Mouse (Mus musculus) G1E (cell line): ENCODE measurements around the gene Rps6ka4. TPM values are rescaled to one million over a fixed set of nuclear protein-coding genes. Genes with fewer than 3 reads are reported as not detected.

Experiments used
- ATAC-seq: 2 replicates; pipeline ENCODE4 v1.8.0; 2016; ENCODE audit warnings: mild to moderate bottlenecking; ENCODE audit not compliant: insufficient number of reproducible peaks, poor library complexity, low FRiP score, severe bottlenecking; ENCODE audit errors: extremely low read depth
- DNase-seq: peaks from one replicate; pipeline ENCODE4 v3.0.0; 2012; ENCODE audit warnings: low spot score
- H3K27me3 ChIP-seq: 2 replicates; pipeline ENCODE4 v1.6.1; 2012; ENCODE audit warnings: mild to moderate bottlenecking, low read length, inconsistent platforms; ENCODE audit not compliant: insufficient read depth
- H3K36me3 ChIP-seq: replicated peaks from 2 replicates; pipeline ENCODE3; 2012; ENCODE audit warnings: mild to moderate bottlenecking, inconsistent platforms
- H3K4me1 ChIP-seq: 2 replicates; pipeline ENCODE4 v1.6.1; 2012; ENCODE audit warnings: low read depth, low read length, inconsistent platforms, mixed read lengths; ENCODE audit not compliant: insufficient read depth
- H3K4me3 ChIP-seq: 2 replicates; pipeline ENCODE4 v1.5.1; 2012; ENCODE audit warnings: low read depth, mild to moderate bottlenecking, inconsistent platforms, low read length, moderate library complexity, mixed read lengths
- H3K9me3 ChIP-seq: replicated peaks from 2 replicates; pipeline ENCODE4 v1.6.1; 2012; ENCODE audit warnings: inconsistent platforms
- CTCF ChIP-seq: IDR thresholded peaks from 2 replicates; pipeline ENCODE4 v1.5.1; 2012; ENCODE audit warnings: low read depth, low read length, inconsistent platforms, mixed read lengths
- GATA1 ChIP-seq: IDR thresholded peaks from 2 replicates; pipeline ENCODE4 v1.6.1; 2012; ENCODE audit warnings: borderline replicate concordance, low read length, inconsistent platforms, mixed read lengths
- GATA2 ChIP-seq: IDR thresholded peaks from 2 replicates; pipeline ENCODE4 v1.6.1; 2012; ENCODE audit warnings: low read depth, low read length, inconsistent platforms, borderline replicate concordance
- POLR2AphosphoS5 ChIP-seq: IDR thresholded peaks from 2 replicates; pipeline ENCODE4 v1.6.1; 2012; ENCODE audit warnings: low read depth, low read length, inconsistent platforms; ENCODE audit not compliant: insufficient replicate concordance
- TAL1 ChIP-seq: conservative IDR thresholded peaks from 2 replicates; pipeline ENCODE4 v1.6.1; 2012; ENCODE audit warnings: low read depth, low read length, inconsistent platforms, mixed read lengths
- polyA plus RNA-seq: library from polyadenylated mRNA; stranded (reverse); fragments of >175 nt; gene quantifications from 2 replicates; pipeline ENCODE4 v1.2.3, GENCODE M21; 2012
- total RNA-seq, 2 experiments: library from RNA; stranded (forward) in 1 of 2; stranded (reverse) in 1 of 2; fragments of 200-1000 nt in 1 of 2; fragments of >200 nt in 1 of 2; fragmentation: Nextera tagmentation in 1 of 2; gene quantifications; 2 replicates each; pipeline ENCODE4 v1.2.3; 2014 to 2017

Gene Rps6ka4
- total and polyA plus RNA-seq, 3 experiments = 7.2 to 29.5 (median 9.6) TPM

- DNase-seq = no peak
- H3K4me3 ChIP-seq = no peak overlapping the region
- H3K4me1 ChIP-seq = peaks cover 7% of the 10 kb centered on the region
- H3K27me3 ChIP-seq = peaks cover 11% of the 10 kb centered on the region; the same call in 1 of the 2 replicates
- TF ChIP-seq TAL1 (no peak), CTCF (no peak), GATA1 (no peak), GATA2 (no peak), POLR2AphosphoS5 (no peak)
- no peak for ATAC-seq
- peaks cover 5% of the 10 kb centered on the region; the same call in 1 of the 2 replicates for H3K9me3 ChIP-seq
- no peaks in the 10 kb centered on the region for H3K36me3 ChIP-seq
These were observed 26.1 kb downstream of the Rps6ka4 start for GRCm38 (mm10) chr19:6814366-6814765.

Other genes with a start within 250 kb of the Rps6ka4 start
- gene Ccdc88b, start 17.6 kb upstream of the Rps6ka4 start, total RNA-seq (2014; fragmentation: Nextera tagmentation) = 14.6 and 18.8 TPM in 2 replicates
- 54.3 and 65.7 TPM in 2 replicates for gene Ccdc88b, start 17.6 kb upstream of the Rps6ka4 start, total RNA-seq (2017)
- gene Ccdc88b, start 17.6 kb upstream of the Rps6ka4 start, polyA plus RNA-seq = 102 and 124 TPM in 2 replicates
- 191 and 244 TPM in 2 replicates for gene Trmt112, start 69.1 kb upstream of the Rps6ka4 start, total RNA-seq (2014; fragmentation: Nextera tagmentation)
- gene Trmt112, start 69.1 kb upstream of the Rps6ka4 start, total RNA-seq (2017) = 286 and 298 TPM in 2 replicates
- gene Trmt112, start 69.1 kb upstream of the Rps6ka4 start, polyA plus RNA-seq = 261 and 287 TPM in 2 replicates
- gene Prdx5, start 69.5 kb upstream of the Rps6ka4 start, total RNA-seq (2014; fragmentation: Nextera tagmentation) = 53.7 and 59.2 TPM in 2 replicates
- 210 and 225 TPM in 2 replicates for gene Prdx5, start 69.5 kb upstream of the Rps6ka4 start, total RNA-seq (2017)
- gene Prdx5, start 69.5 kb upstream of the Rps6ka4 start, polyA plus RNA-seq = 208 and 211 TPM in 2 replicates
- 10.0 and 17.9 TPM in 2 replicates for gene Esrra, start 81.2 kb upstream of the Rps6ka4 start, total RNA-seq (2014; fragmentation: Nextera tagmentation)
- 21.1 and 25.6 TPM in 2 replicates for gene Esrra, start 81.2 kb upstream of the Rps6ka4 start, total RNA-seq (2017)
- 42.6 and 46.9 TPM in 2 replicates for gene Esrra, start 81.2 kb upstream of the Rps6ka4 start, polyA plus RNA-seq
- not detected in 2 replicates for gene Catsperz, start 84.7 kb upstream of the Rps6ka4 start, total RNA-seq (2014; fragmentation: Nextera tagmentation)
- gene Catsperz, start 84.7 kb upstream of the Rps6ka4 start, total RNA-seq (2017) = 0.11 TPM in 1 of 2 replicates, not detected in the other
- gene Catsperz, start 84.7 kb upstream of the Rps6ka4 start, polyA plus RNA-seq = not detected in 2 replicates
- not detected in 2 replicates for gene Kcnk4, start 93.9 kb upstream of the Rps6ka4 start, total RNA-seq (2014; fragmentation: Nextera tagmentation)
- gene Kcnk4, start 93.9 kb upstream of the Rps6ka4 start, total RNA-seq (2017) = 0.23 TPM in 1 of 2 replicates, not detected in the other
- 0.05 TPM in 1 of 2 replicates, not detected in the other for gene Kcnk4, start 93.9 kb upstream of the Rps6ka4 start, polyA plus RNA-seq
- 12.6 and 19.1 TPM in 2 replicates for gene Bad, start 101.2 kb upstream of the Rps6ka4 start, total RNA-seq (2014; fragmentation: Nextera tagmentation)
- 50.7 and 62.7 TPM in 2 replicates for gene Bad, start 101.2 kb upstream of the Rps6ka4 start, total RNA-seq (2017)
- gene Bad, start 101.2 kb upstream of the Rps6ka4 start, polyA plus RNA-seq = 51.9 and 52.0 TPM in 2 replicates
- gene Gpr137, start 101.8 kb upstream of the Rps6ka4 start, total RNA-seq (2014; fragmentation: Nextera tagmentation) = 20.0 and 24.9 TPM in 2 replicates
- gene Gpr137, start 101.8 kb upstream of the Rps6ka4 start, total RNA-seq (2017) = 22.8 and 24.9 TPM in 2 replicates
- 32.1 and 39.9 TPM in 2 replicates for gene Gpr137, start 101.8 kb upstream of the Rps6ka4 start, polyA plus RNA-seq
- 74.0 and 111 TPM in 2 replicates for gene Ppp1r14b, start 134.3 kb upstream of the Rps6ka4 start, total RNA-seq (2014; fragmentation: Nextera tagmentation)
- gene Ppp1r14b, start 134.3 kb upstream of the Rps6ka4 start, total RNA-seq (2017) = 141 and 168 TPM in 2 replicates
- 281 and 350 TPM in 2 replicates for gene Ppp1r14b, start 134.3 kb upstream of the Rps6ka4 start, polyA plus RNA-seq
- gene Plcb3, start 135.8 kb upstream of the Rps6ka4 start, total RNA-seq (2014; fragmentation: Nextera tagmentation) = 12.5 and 14.1 TPM in 2 replicates
- 9.9 and 10.6 TPM in 2 replicates for gene Plcb3, start 135.8 kb upstream of the Rps6ka4 start, total RNA-seq (2017)
- 21.0 and 22.2 TPM in 2 replicates for gene Plcb3, start 135.8 kb upstream of the Rps6ka4 start, polyA plus RNA-seq
- gene Fkbp2, start 139.9 kb upstream of the Rps6ka4 start, total RNA-seq (2014; fragmentation: Nextera tagmentation) = 72.6 and 120 TPM in 2 replicates
- gene Fkbp2, start 139.9 kb upstream of the Rps6ka4 start, total RNA-seq (2017) = 58.8 and 72.0 TPM in 2 replicates
- gene Fkbp2, start 139.9 kb upstream of the Rps6ka4 start, polyA plus RNA-seq = 170 and 201 TPM in 2 replicates
- 29.6 and 41.0 TPM in 2 replicates for gene Vegfb, start 147.0 kb upstream of the Rps6ka4 start, total RNA-seq (2014; fragmentation: Nextera tagmentation)
- gene Vegfb, start 147.0 kb upstream of the Rps6ka4 start, total RNA-seq (2017) = 18.5 and 20.2 TPM in 2 replicates
- gene Vegfb, start 147.0 kb upstream of the Rps6ka4 start, polyA plus RNA-seq = 92.6 and 118 TPM in 2 replicates
- 29.4 and 29.5 TPM in 2 replicates for gene Dnajc4, start 151.9 kb upstream of the Rps6ka4 start, total RNA-seq (2014; fragmentation: Nextera tagmentation)
- 11.6 and 14.4 TPM in 2 replicates for gene Dnajc4, start 151.9 kb upstream of the Rps6ka4 start, total RNA-seq (2017)
- 23.9 and 24.3 TPM in 2 replicates for gene Dnajc4, start 151.9 kb upstream of the Rps6ka4 start, polyA plus RNA-seq
- gene Nudt22, start 155.5 kb upstream of the Rps6ka4 start, total RNA-seq (2014; fragmentation: Nextera tagmentation) = 16.6 and 30.0 TPM in 2 replicates
- 17.8 and 21.0 TPM in 2 replicates for gene Nudt22, start 155.5 kb upstream of the Rps6ka4 start, total RNA-seq (2017)
- 19.2 and 23.9 TPM in 2 replicates for gene Nudt22, start 155.5 kb upstream of the Rps6ka4 start, polyA plus RNA-seq
- 2.6 and 6.1 TPM in 2 replicates for gene Trpt1, start 155.5 kb upstream of the Rps6ka4 start, total RNA-seq (2014; fragmentation: Nextera tagmentation)
- 1.6 and 2.7 TPM in 2 replicates for gene Trpt1, start 155.5 kb upstream of the Rps6ka4 start, total RNA-seq (2017)
- 1.2 TPM in 2 replicates for gene Trpt1, start 155.5 kb upstream of the Rps6ka4 start, polyA plus RNA-seq
- 66.2 and 69.5 TPM in 2 replicates for gene Fermt3, start 178.8 kb upstream of the Rps6ka4 start, total RNA-seq (2014; fragmentation: Nextera tagmentation)
- gene Fermt3, start 178.8 kb upstream of the Rps6ka4 start, total RNA-seq (2017) = 267 and 318 TPM in 2 replicates
- gene Fermt3, start 178.8 kb upstream of the Rps6ka4 start, polyA plus RNA-seq = 461 and 527 TPM in 2 replicates
- gene Stip1, start 199.3 kb upstream of the Rps6ka4 start, total RNA-seq (2014; fragmentation: Nextera tagmentation) = 301 and 356 TPM in 2 replicates
- 267 and 279 TPM in 2 replicates for gene Stip1, start 199.3 kb upstream of the Rps6ka4 start, total RNA-seq (2017)
- 136 and 224 TPM in 2 replicates for gene Stip1, start 199.3 kb upstream of the Rps6ka4 start, polyA plus RNA-seq
- not detected in 2 replicates for gene Macrod1, start 216.2 kb upstream of the Rps6ka4 start, total RNA-seq (2014; fragmentation: Nextera tagmentation)
- gene Macrod1, start 216.2 kb upstream of the Rps6ka4 start, total RNA-seq (2017) = not detected in 2 replicates
- gene Macrod1, start 216.2 kb upstream of the Rps6ka4 start, polyA plus RNA-seq = 0.60 and 0.89 TPM in 2 replicates